Mouse (Mus musculus) ES-Bruce4 (cell line): ENCODE data around the gene Bclaf3.

Source experiments
- CTCF ChIP-seq: IDR thresholded peaks from one replicate; pipeline ENCODE4 v1.8.1; 2011; ENCODE audit warnings: low read depth, low read length
- POLR2A ChIP-seq: IDR thresholded peaks from one replicate; pipeline ENCODE4 v1.8.1; 2011; ENCODE audit warnings: low read length; ENCODE audit not compliant: insufficient read depth

- TF ChIP-seq POLR2A (no peak), CTCF (no peak)
Measured at GRCm38 (mm10) chrX:159526388-159526787, at the start of gene Bclaf3.
